Mouse (Mus musculus): ENCODE measurements around the gene Hist1h4f.
A peak's percentile ranks its signal among the peaks of the same experiment; 100 is the strongest.
"Not testable (repeated sequence)": the region's sequence is repeated elsewhere in the genome, so short reads cannot be mapped to it uniquely, and the experiment has no call there.

Gene Hist1h4f

DNA sequence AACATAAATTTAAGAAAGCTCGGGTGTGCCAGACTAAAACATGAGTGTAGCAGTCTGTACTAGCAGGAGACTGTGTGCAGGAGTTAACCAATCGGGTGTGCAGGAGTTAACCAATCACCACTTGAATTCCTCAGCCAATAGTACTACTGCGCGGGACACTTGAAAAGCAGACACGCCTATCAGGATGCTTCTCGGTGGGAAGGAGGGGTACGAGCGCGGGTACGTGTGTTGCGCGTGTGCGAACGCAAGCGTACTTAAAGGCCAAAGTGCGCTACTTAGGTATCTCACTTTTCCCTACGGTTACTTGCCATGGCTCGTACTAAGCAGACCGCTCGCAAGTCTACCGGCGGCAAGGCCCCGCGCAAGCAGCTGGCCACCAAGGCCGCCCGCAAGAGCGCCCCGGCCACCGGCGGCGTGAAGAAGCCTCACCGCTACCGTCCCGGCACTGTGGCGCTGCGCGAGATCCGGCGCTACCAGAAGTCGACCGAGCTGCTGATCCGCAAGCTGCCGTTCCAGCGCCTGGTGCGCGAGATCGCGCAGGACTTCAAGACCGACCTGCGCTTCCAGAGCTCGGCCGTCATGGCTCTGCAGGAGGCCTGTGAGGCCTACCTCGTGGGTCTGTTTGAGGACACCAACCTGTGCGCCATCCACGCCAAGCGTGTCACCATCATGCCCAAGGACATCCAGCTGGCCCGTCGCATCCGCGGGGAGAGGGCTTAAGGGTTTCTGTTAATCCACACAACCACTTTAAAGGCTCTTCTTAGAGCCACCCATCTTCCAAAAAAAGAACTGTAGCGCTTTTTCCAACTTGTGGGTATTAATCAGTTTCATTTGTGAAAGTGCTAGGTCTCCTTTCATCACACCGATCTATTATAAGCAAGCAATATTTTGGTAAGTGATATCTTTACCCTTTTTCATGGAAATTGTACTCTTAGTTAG lies 16.0 kb downstream of the Hist1h4f start, which contains the start of gene Hist1h3g:
TSS of gene Hist1h3g (plus strand) at position 286 of the 939 bp plus-strand sequence.
- peak; percentile 65 to 81 for DNase-seq (ENCODE audit: low read depth in 2 of 2, low spot score in 2 of 2)

DNA sequence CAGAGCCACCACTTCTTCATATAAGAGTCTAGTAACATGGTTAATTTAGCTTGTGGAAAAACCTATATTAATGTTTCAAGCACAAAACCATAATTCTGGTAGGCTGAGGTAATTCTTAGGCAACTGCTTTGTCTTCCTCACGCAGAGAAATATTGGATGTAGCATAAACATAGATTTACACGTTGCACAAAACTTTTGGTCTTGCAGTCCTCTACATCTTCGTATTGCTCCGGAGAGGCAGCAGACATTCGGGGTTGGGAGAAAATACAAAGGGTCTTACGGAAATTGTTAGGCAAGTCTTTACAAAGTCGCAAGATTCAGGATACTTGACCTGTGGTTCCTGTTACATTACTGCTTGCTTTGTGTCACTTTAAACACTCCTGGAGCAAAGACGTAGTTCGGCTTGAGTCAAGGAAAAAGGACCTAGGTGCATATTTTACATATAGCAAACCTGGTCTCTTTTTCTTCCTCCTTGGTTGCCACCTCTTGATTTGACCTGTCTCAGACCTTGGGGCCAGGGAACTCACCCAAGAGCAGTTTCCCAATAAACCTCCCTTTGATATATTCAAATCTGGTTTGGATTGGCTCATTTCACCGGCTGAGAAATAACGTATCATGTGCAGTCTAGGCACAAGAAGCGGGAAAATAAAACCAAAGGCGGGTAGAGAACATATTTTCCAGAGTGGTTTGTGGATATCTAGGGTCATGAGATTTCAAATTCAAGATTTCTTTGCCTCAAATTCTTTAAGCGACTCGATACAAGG lies 16.9 kb downstream of the Hist1h4f start:
- no peak for DNase-seq (ENCODE audit: low read depth in 2 of 2, low spot score in 2 of 2)

DNA sequence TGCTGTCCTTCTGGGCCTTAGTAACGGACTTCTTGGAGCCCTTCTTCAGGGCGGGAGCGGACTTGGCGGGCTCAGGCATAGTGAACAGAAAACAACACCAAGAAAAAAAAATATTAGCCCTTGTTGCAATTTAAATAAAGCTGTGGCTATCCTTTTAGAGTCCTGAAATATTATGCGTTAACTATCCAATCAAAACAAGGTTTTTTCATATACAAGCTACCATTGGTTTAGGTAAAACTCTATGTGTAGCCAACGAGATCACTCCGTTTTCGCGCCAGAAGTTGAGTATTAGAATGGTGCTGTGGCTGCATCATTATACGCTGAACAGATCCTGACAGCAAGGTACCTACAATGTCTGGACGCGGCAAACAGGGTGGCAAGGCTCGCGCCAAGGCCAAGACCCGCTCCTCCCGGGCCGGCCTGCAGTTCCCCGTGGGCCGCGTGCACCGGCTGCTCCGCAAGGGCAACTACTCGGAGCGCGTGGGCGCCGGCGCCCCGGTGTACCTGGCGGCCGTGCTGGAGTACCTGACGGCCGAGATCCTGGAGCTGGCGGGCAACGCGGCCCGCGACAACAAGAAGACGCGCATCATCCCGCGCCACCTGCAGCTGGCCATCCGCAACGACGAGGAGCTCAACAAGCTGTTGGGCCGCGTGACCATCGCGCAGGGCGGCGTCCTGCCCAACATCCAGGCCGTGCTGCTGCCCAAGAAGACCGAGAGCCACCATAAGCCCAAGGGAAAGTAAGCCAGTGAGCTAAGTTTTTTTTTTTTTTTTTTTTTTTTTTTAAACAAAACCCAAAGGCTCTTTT lies 17.7 kb downstream of the Hist1h4f start, which contains the start of gene Hist1h2af:
TSS of gene Hist1h2af (plus strand) at position 347 of the 808 bp plus-strand sequence.
- DNase-seq (ENCODE audit: low read depth in 2 of 2, low spot score in 2 of 2) = not testable (repeated sequence)

DNA sequence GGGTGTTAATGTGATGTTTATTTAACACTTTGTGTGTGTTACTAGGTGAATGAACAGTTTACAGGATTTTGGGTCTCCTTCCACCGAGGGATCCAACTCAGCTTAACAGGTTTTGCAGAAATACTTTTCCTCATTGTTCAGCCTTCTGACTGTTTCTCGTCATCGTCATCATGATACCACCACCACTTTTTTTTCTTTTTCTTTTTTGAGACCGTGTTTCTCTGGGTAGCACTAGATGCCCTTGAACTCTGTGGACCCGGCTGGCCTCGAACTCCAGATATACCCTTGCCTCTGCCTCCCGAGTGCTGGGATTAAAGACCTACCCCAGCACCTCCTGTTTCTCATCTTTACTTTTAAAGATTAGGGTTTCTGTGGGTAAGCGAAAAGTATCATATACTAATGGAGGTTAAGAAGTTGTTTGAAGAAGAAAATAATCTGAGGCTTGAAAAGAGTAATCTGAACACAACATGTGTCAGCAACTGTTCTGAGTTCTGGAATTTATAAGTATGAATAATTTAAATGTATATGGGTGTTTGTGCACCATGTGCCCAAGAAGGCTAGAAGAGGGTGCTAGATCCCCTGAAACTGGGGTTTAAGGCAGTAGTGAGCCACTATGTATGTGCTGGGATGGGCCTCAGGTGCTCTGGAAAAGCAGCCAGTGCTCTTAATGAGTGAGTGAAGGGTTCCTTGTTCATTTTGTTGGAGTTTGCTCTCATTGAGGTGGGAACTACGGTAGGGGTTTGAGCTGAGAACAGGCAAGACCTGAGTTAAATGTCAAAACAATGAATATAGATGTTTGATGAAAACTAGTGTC lies 19.0 kb downstream of the Hist1h4f start:
- DNase-seq (ENCODE audit: low read depth in 2 of 2, low spot score in 2 of 2) = no peak

DNA sequence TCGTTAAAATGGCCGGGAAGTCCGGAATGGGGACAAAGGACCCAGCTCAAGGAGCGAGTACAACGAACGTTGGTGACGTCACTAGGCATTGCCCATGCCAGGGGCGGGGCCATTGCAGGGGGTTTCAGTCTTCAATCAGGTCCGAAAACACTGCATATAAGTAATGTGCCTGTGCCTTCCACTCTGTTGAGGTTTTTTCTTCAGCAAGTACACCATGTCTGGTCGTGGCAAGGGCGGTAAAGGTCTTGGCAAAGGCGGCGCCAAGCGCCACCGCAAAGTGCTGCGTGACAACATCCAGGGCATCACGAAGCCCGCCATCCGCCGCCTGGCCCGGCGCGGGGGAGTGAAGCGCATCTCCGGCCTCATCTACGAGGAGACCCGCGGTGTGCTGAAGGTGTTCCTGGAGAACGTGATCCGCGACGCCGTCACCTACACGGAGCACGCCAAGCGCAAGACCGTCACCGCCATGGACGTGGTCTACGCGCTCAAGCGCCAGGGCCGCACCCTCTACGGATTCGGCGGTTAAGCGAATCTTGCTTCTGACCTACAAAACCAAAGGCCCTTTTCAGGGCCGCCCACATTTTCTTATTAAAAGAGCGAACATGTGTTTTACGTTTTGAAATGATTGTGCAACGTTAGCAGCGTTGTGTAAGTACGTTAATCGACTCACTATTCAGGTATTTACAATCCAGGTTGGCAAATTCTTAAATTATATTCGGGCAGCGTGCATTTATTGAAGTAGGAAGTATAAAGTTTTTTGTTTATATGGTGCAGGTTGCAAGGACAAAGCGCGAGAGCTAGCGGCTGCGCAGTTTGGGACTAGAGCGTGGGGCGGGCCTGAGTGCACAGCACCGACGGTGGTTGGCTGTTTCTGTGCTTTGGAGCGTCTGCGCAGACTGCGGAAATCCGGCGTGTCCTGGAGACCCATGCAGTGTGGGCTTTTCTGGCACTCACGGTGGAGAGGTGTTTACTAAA lies 20.3 kb downstream of the Hist1h4f start, which contains the start of gene Hist1h4h:
TSS of gene Hist1h4h (plus strand) at position 150 of the 975 bp plus-strand sequence.
- peak; percentile 91 to 95 for DNase-seq (ENCODE audit: low read depth in 2 of 2, low spot score in 2 of 2)

DNA sequence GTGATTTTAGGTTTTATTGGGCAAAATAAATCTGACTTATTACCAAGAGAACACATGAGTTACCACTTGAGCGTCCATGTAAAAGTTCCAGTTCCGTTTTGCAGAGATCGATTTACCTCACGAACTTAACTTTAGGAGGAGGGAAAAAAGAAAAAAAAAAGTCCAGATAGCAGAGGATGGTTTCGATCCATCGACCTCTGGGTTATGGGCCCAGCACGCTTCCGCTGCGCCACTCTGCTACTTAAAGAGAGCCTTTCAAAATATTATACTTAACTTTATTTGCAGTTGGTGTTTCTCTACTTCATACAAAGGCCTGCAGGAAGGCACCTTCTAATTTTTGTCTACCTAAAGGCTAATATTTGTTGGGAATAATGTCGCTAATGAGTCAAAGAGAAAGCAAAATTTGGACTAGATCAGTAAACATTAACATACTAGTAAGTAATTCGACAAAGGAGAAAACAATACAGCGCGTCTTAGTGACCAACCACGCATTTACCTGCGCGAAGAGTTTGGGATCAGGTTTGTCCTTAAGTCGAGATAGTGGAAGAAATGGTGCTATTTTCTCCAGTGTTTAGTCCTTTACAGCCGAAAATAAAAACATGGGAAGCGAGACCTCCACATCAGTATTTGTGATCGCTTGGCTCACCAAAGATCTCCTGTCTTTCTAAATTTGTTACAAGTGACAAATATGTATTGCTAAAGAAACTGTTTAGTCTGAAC lies 21.1 kb downstream of the Hist1h4f start:
- peak; percentile 82 to 85 for DNase-seq (ENCODE audit: low read depth in 2 of 2, low spot score in 2 of 2)

DNA sequence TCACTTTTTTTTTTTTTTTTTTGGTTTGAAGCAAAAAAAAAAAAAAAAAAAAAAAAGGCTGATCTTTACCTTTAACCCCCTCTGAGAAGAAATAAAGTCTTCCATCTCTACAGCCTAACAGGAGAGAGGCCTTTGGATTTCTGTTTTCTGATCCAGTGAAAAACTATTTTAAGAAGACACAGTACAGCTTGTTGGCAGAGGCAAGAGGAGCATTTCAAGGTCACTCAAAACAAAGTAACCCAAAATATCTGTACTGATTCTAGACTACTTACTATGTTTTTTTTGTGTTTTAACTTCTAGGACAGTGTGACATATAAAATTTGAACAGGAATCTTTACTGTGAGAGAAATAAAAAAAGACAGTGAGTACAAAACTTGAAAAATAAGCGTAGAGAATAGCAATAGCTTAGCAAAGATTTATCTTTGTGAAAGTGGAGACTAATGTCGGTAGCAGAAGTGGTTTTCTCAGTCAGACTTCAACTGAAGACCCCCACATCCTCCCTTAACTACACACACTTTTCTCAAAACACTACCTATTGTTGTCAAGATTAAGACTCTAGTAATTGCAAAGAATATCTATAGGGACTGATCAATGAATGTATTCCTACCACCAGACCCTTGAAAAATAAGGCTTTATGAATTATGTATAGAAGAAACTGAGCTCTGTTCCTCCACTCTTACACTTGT lies 21.8 kb downstream of the Hist1h4f start:
- DNase-seq (ENCODE audit: low read depth in 2 of 2, low spot score in 2 of 2) = no peak

DNA sequence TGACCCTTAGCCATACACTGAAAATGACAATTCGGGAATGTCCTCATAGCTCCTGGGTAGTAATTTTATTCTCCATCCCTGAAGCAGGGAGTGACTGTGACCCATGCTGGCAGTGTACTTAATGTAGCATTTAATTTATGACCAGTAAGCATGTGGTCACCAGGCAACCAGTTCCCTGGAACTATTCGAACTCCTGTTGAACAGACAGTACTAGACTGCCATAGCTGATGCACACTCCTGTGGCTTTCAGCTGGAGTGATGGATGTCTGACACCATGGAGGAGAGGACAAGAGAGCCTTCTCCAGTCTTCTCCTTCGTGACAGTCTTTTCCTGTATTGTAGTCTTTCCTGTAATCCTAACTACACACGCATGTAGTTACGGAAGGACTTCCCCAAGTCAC lies 22.4 kb downstream of the Hist1h4f start:
- DNase-seq (ENCODE audit: low read depth in 2 of 2, low spot score in 2 of 2) = no peak

DNA sequence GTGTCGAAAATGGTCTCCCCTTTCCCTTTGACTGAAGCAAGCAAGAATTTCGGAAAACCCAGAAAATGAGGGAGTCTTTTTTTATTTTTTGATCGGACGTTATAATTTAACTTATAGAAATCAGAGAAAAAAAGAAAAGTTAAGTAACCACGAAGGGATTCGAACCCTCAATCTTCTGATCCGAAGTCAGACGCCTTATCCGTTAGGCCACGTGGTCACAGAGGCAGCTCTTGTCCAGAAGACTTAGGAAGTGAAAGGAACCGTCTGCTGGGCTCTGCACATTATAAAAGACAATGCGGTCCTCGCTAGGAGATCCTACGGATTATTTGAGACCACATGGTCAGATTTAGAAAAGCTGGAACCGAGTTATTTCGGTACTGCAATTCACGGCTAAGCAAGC lies 25.1 kb downstream of the Hist1h4f start:
- peak; percentile 91 to 92 for DNase-seq (ENCODE audit: low read depth in 2 of 2, low spot score in 2 of 2)

DNA sequence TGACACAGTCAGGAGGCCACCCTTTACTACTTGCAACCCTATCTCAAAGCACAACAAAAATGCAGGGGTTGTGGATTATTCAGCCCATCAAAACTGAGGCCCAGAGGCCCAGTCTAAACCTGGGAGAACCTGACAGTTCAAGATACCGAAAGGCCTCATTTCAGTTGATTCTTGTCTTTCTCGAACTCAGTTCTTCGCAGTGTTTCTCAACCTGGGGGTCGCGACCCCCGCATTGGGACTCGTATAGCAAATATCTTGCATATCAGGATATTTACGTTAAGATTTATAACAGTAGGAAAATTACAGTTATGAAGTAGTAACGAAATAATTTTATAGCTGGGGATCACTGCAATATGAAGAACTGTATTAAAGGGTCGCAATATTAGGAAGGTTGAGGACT lies 25.5 kb downstream of the Hist1h4f start:
- DNase-seq (ENCODE audit: low read depth in 2 of 2, low spot score in 2 of 2) = no peak

DNA sequence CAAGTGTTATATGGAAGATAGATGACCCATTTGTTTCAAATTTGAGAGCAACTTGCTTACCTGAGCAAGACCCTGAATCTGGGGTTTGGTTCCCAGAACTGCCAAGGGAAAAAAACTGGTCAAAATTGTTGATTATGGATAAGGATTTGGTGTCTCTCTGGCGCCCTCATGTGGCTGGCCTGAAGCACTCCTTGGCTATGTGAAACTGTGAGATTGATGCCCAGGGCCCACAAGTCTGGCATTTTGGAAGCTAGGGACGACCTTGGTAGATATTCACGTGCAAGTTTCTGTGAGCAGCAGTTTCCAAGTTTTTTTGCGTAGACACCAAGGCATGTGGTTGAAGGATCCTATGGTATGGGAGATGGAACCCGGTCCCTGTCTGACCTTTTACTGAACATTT lies 26.8 kb downstream of the Hist1h4f start:
- peak; percentile 65 to 78 for DNase-seq (ENCODE audit: low read depth in 2 of 2, low spot score in 2 of 2)

DNA sequence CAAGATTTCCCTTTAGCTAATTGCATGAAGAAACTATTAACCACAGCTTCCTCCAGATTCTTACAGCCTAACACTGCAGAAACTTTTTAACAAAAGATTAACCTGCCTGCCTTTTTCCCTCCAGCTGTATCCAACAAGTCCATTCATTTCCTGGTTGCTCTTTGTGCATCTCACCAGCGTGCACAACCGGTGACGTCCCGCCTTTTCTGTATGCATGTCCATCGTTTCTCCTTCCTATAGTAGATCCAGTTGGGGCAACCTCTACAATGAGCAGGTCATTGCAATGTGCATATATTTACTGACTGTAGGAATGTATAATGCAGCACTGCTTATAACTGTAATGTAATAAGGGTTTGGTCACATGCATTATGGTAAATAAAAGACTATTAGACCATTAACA lies 27.5 kb downstream of the Hist1h4f start:
- no peak for DNase-seq (ENCODE audit: low read depth in 2 of 2, low spot score in 2 of 2)

DNA sequence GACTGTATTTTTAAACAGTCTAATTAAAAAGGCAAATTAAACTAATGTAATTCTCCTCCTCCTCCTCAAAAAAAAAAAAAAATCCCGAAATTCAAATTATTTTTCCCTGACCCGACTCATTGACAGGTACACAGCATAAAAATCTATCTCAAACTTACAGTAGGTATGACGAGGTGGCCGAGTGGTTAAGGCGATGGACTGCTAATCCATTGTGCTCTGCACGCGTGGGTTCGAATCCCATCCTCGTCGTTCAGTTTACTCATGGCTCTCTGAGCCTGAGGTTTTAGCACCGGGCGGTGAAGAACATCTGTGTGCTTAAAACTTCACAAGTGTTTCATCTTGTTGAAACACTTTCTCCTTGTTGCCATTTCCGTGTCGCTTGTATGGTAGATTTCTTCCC lies 29.7 kb downstream of the Hist1h4f start:
- peak; percentile 74 to 76 for DNase-seq (ENCODE audit: low read depth in 2 of 2, low spot score in 2 of 2)

DNA sequence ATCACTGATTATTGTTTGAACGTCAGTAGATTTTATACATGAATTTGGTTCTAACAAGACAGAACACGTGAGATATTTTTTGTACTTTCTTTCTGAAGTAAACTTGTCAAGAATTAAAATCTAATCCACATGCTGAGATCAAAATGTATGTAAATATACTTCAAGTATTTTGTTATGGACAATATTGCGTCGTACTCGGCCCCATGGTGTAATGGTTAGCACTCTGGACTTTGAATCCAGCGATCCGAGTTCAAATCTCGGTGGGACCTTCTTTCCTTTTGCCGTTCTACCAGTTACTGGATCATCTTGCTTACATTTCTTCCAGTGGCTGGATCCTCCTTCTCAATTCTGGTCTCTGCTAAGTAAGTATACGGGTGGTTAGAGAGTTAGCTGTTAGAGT lies 32.0 kb downstream of the Hist1h4f start:
- peak; percentile 79 to 80 for DNase-seq (ENCODE audit: low read depth in 2 of 2, low spot score in 2 of 2)

DNA sequence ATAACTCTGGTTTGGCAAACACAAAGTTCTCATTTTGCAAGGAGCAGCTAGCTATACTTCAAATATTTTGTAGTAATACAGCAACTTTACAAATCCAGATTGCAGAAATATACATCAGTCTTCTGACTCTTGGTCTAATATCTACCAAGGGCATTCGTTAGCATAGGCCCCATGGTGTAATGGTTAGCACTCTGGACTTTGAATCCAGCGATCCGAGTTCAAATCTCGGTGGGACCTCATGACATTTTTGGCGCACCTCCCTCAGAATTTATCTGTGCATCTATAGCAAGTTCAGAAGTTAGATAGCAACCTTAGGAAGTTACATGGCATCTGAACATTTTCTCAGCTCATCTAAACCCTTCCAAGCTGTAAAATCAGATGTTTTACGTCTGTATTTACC lies 32.6 kb downstream of the Hist1h4f start:
- DNase-seq (ENCODE audit: low read depth in 2 of 2, low spot score in 2 of 2) = peak; percentile 87

DNA sequence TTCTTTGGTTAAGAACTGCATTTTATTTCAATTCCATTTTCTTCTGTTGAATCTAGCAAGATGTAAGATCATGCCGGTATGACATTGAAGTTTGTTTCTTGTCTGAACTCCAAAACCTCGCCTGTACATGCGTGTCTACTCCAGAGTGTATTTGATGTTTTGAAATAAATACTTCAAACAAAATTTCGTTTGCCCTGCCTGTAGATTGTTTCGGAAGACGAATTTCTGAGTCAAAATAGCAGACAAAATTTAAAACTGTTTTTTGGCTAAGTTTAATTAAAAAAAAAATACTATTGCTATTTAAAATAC lies 33.2 kb downstream of the Hist1h4f start:
- no peak for DNase-seq (ENCODE audit: low read depth in 2 of 2, low spot score in 2 of 2)

DNA sequence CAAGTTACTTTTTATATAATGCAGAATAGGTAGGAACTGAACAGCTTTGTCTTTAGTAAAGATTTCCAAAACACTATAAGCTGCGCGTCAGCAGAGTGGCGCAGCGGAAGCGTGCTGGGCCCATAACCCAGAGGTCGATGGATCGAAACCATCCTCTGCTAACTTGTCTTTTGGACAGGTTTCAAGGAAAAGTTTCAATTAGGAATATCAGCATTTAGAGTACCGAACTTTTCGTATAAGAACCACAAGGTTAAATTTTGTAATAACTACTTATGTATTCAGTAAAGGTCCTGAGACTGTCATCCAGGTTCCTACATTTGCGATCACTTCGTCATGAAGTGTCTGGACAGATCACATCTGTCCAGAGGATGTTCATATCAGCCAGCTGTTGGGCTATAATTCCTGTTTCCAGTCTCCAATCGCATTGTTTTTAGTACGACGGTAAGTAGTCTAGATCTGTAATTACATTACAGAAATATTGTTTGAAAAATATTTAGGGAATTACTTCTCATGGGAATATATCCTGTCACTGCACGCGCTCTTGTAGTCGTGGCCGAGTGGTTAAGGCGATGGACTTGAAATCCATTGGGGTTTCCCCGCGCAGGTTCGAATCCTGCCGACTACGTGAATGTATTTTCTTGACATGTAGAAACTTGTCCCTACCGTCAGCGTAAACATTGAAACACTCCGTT lies 33.7 kb downstream of the Hist1h4f start:
- DNase-seq (ENCODE audit: low read depth in 2 of 2, low spot score in 2 of 2) = peak; percentile 86 to 89
